Mouse (Mus musculus): ENCODE results near the gene Fam216a.

The Fam216a gene

DNA sequence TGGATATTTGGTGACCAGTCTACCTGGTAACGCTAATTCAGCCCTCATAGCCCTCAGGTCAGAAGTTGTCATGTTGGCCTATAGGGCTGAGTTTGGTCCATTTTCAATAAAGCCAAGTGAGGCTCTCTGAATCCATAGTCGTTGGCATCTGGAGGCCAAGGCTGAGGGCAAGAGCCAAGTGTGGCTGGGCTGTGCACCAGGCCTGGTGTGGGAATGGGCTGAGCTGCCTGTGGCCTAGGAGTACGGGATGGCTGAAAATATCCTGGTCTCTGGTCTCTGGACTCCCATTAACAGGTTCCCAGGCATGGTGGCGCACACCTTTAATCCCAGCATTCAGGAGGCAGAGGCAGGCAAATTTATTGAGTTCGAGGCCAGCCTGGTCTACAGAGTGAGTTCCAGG lies 17.8 kb upstream of the Fam216a start:
- 94% methylated on average over 5 of the region's 5 CpGs for WGBS

DNA sequence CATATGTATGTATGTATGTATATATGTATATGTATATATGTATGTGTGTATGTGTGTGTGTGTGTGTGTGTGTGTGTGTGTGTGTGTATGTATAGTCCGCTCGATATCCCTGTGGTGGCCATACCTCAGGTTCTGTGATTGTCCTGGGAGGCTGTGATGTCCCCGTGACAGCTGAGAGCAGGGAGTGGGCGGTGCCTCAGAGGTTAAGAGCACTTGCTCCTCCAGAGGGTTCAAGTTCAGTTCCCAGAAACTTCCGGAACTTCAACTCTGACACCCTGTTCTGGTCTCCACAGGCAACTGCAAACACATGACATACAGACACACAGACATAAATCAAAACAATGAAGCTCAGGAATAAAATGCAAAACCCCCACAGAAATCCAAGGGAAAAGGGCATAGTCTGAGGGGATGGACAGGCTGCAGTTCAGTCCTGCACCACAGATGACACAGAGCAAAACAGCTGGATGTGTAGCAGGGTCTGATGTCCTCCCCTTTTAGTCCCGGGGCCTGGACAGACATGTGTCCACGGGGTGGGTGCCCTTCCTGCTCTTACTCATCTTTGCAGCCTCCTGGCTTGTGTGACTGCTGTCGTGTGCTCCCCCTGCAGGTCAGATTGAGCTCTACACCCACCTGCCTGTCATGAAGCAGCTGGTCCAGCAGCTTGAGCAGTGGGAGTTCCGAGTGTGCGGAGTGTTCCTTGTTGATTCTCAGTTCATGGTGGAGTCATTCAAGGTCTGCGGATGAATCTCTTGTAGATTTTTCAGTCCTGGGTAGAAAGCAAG lies 7.4 kb upstream of the Fam216a start:
- 47% methylated on average over 11 of the region's 11 CpGs for WGBS

DNA sequence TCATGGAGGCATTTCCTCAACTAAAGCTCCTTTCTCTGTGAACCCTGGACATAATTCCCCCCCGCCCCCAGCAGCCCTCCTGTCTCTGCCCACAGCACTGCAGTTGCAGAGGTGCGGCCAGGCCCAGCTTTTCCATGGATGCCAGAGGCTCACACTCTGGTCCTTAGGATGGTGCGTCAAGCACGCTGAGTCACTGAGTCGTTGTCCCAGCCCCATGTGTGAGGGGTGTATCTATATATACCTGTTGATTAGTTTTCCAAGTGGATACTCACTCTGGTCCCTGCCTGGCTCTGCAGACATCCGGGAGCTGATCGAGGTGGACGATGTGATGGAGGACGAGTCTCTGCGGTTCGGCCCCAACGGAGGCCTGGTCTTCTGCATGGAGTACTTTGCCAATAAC lies 6.0 kb upstream of the Fam216a start:
- WGBS = 96% methylated on average over 12 of the region's 12 CpGs

DNA sequence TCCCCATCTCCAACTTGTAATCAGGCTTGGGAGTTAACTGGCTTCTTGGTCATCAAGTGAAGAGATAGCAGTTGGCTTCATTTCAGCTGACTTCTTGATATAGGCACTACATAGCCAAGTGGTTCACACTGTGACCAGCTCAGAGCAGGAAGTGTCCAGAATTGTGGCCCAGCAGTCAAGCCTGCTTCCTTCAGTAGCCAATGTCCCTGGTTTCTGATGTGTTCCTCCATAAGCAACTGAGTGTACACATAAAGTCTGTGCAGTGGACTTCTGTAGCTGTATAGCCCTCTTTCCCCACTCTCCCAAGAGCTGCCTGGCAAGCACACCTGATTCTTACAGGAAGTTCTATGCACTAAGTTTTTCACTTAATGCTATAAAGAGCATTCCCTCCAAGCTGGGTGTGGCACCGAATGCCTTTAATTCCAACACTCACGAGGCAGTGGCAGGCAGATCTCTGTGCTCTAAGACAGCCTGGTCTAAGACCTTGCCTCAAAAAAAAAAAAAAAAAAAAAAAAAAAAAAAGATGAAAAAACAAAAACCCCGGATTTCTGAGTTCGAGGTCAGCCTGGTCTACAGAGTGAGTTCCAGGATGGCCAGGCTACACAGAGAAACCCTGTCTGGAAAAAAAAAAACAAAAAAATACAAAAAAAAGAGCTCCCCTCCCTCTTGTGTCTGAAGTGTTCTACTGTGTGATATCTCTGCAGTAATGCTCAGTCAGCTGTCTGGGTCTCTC lies 5.1 kb upstream of the Fam216a start:
- 87% methylated on average over 4 of the region's 4 CpGs for WGBS

DNA sequence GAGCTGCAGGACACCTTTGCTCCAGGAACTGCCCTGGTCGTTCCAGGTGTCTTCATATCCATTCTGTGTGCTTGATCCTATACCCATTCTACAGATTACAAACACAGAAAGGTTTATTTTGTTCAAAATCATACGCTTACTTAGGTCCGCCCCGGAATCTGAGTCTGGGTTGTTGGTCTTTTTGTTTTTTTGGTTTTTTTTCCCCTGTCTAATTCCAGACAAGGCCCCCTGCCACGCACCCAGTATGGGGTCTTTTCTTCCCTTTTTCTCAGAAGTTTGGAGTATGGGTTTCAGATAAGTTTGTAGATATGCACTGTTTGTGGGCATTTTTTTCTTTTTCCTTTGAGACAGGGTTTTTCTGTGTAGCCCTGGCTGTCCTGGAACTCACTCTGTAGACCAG lies 714 bp upstream of the Fam216a start:
- WGBS = 6% methylated on average over 5 of the region's 5 CpGs

DNA sequence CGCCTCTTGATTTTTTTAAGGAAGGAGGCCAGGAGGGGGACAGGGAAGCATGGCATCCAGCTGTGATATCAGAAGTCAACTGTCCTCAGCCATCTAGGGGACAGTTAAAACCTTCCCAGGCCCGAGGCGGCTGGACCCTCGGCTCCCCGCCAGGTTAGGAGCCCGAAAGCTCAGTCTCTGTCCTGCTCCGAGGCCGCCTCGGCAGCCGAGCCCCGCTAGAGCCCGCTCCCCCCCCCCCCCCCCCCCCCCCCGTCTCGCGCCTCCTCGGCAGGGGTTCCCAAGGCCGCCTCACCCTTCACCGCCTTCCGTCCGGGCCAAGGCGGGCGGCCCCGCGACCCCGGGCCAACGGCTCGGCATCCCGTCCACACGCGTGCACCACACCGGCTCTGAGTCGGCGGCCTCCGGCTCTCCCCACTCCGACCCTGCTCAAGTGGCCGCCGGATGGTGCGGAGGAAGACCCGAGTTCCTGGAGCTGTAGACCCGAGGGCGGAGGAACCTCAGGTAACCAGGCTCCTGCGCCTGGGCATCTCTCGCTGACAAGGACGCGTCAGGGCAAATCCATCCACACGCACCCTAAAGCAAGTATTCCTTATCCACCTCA lies 473 bp downstream of the Fam216a start, which contains the start of gene Gpn3:
Gene Gpn3 (plus strand): TSS at position 286 of the 601 bp plus-strand sequence.
- 1% methylated on average over 36 of the region's 46 CpGs for WGBS

DNA sequence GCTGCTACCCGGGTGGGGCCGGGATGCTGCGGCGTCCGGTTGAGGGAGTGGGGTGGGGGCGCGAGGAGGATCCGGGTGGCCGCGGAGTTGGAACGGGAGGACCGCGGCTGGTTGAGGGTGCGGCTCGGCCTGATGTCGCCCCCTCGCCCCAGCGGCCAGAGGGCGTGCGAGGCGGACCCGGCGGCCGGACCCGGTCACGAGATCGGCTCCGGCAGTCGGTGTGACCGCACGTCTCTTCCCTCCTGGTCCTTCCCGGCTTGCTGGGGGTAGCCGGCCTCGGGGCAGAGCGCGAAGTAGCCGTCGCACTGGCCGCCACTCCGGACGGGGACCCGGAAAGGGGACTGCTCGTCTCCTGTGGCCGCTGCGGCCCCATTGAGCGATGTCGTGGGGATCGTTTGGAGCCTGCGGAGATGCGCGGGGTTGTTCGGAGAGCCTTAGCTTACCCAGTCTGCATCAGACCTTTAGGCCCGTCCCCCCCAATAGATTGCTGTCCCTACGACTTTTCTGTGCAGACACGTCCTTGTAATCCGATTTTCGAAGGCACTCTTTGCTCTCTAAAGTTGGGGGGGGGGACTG lies 17.6 kb downstream of the Fam216a start:
- WGBS = 1% methylated on average over 53 of the region's 57 CpGs

DNA sequence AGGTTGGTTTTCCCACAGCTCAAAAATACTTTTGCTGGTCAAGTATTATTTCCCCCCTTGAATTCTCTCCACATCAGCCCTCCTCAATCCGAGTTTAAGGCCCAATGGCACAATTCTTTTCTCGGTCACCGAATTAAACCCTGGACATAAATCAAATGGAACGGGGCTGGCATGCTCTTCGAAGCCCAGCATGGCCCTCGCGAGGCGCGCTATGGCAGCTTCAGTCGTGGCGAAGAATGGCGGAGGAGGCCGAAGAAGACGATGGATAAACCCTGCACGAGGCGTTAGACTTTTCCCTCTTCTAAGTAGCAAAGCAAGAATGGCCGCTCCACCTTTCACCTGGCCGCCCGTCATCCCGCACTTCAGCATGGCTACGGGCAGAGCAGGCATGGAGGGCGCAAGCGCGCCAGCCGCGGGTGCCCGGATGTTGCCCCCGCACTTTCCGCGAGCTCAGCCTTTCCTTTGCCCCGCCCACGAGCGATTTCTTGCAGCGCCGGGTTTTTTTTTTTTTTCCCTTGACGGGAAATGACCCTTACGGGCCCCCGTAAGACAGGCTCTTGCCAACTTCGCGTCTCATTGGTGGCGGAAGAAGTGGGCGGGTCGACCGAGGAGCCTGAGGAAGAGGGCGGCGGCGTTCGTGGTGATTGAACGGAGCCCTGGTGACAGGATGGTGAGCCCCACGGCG lies 18.2 kb downstream of the Fam216a start, which contains the start of the genes Rad9b and Vps29:
Gene Rad9b (minus strand): TSS at position 427 of the 685 bp plus-strand sequence.
Gene Vps29 (plus strand): TSS at position 563 of the 685 bp plus-strand sequence.
- WGBS = under 1% methylated on average over 51 of the region's 51 CpGs

DNA sequence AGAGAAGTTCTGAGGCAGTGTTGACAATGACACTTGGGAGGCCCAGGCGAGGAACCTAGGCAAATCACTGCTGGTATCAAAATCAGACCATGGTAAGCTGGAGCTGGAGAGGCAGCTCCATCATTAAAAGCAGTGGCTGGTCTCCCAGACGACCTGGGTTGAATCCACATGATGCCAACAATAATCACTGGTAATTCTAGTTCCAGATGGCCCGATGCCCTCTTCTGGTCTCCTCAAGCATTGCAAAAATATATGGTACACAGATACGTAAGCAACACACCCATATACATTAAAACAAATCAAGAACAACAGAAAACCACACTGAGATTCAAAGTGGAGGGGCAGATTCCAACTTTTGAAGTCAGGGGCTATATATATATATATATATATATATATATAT lies 26.4 kb downstream of the Fam216a start:
- 81% methylated on average over 4 of the region's 4 CpGs for WGBS

DNA sequence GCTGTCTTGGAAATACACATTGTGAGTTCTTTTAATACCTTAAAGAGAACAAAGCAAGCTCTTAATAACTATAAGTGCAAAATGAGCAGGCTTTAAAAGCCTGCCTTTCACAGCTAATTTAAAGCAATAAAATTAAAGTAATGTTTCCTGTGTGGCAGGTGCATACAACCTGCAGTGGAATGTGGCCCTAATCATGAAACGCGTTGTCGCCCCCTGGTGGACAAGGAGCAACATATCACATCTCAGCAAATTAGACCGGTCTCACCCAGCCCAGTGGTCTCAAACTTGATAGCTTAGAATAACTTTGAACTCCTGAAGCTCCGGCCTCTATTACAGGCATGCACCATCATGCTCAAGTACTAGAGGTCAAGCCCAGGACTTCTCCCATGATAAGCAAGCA lies 27.9 kb downstream of the Fam216a start:
- WGBS = 4% methylated on average over 5 of the region's 5 CpGs

DNA sequence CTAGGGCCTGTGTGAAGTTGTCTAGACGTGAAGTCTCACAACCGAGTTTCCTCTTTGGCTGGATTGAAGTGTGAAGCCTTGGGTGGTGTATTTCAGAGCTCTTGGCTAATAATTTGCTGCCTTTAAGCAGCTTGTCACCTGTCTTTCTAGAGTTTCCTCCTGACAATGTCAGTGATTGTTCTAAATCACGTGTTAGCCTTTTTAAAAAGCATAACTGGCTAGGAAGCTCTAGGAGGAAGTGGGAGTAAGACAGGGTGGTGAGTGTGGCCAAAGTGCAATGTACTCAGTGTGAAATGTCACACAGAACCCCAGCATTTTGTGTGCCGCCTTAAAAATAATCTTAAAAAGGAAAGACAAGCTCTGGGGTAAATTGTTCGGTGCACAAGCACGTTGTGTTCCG lies 28.4 kb downstream of the Fam216a start:
- WGBS = 59% methylated on average over 7 of the region's 7 CpGs

DNA sequence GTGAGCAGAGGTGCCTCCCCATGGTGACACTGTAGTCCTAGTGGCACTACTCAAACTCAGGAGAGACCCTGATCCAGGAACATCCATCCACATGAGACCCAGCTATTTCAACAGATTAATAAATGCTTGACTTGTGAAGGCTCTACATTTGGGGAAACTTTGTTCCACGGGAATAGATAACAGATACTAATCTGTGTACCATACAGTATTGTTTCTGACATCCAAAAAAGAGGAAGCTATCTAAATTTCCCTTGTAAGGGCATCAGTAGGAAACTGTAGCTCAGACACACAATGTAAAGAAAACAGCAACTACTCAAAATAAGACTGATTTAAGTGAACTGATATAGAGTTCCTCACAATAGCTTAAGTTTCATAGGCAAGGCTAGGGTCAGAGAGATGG lies 29.3 kb downstream of the Fam216a start:
- WGBS = 93% methylated on average over 1 of the region's 1 CpGs

DNA sequence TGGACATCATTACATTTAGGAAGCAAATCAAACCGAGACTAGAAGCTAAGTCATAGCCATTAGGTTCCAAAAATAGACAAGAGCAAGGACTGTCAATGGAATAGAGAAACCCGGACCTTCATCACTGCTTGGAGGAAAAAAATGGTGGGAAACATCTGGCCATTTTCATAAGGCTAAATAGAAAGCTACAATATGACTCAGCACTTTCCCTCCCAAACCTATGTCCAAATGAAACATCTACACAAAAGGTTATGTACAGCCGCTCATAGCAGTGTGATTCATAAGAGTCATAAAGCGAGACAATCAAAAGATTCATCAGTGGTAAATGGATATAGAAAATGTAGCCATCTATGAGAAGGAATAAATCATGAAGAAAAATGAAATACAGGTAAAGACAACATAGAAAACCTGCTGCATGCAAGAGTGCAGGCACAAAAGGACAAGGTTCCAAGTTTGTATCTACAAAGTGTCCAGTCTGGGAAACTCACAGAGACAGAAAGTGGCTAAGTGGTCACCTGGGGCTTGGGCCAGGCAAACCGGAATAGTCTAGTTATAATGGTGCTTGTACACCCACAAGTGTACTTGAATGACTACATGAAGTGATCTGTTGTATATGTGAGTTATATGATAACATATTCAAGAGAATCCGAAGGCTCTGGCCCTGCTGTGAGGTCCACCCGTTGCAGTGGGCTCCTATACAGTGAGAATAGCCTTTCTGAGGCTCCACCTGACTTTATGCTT lies 35.4 kb downstream of the Fam216a start:
- WGBS = 89% methylated on average over 7 of the region's 7 CpGs

DNA sequence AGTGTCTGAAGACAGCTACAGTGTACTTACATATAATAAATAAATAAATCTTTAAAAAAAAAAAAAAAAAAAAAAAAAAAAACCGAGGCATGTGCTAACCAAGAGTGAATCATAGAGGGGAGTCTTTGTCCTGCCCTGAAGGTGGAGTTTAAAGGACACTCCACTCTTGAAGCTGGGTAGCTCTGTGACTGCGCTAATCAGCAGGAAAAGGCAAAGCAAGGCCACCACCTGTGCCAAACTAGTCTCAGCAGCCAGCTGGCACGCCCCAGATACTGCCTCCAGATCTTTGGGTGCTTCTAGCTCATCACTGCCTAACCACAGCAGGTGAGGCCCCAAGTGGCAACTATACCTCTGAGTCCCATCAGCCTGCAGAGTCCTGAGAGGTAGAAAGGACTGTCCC lies 37.5 kb downstream of the Fam216a start:
- 63% methylated on average over 3 of the region's 3 CpGs for WGBS

DNA sequence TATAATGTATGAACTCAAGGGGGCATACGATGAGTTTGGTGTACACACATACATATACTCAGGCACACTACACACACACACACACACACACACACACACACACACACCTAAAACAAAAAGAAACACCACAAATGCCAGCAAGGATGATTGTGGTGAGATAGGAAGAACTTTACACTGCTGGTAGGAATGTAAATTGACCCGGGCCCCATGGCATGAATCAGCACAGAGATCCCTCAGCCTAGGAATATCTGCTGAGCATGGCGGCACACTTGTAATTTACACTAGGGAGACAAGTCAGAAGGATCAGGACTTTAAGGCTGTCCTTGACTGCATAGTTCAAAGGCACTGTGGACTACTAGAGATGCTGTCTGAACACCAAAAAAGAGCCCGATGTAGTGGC lies 41.9 kb downstream of the Fam216a start:
- WGBS = 89% methylated on average over 4 of the region's 4 CpGs

DNA sequence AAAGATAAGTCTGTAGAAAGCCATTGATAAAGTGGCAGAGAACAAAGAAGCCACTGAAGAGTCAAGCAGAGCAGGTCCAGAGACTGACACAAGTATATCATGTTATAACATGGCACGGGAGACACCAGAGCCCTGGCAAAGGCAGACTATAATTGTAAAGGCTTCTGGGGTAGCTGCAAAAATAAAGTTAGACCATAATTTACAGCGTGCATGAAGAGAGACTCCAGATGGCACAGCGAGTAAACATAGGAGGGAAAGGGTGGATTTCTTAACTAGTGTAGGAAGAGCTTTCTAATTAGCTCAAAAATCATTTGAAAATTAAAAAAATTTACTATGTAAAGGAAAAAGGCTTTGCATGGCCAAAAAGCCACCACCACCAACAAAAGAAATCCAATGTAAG lies 44.9 kb downstream of the Fam216a start:
- 48% methylated on average over 3 of the region's 3 CpGs for WGBS

DNA sequence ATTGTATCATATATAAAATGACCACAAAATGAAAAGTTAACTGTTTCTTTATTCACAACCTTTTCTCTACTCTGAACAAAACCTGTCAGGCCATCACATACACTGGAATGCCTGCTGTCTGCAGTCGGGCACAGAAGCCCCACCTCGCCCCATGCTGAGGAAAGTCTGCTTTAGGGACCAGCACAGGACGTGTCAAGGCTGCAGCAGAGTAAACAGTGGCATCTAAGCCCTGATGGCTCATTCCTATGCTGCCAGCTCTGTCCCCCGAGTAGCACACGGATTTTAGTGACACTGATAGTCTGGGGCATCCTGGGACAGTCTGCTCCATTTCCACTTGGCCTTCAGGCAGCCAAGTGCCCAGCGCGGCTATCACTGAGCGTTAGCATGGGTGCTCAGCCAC lies 46.7 kb downstream of the Fam216a start:
- 66% methylated on average over 8 of the region's 8 CpGs for WGBS

DNA sequence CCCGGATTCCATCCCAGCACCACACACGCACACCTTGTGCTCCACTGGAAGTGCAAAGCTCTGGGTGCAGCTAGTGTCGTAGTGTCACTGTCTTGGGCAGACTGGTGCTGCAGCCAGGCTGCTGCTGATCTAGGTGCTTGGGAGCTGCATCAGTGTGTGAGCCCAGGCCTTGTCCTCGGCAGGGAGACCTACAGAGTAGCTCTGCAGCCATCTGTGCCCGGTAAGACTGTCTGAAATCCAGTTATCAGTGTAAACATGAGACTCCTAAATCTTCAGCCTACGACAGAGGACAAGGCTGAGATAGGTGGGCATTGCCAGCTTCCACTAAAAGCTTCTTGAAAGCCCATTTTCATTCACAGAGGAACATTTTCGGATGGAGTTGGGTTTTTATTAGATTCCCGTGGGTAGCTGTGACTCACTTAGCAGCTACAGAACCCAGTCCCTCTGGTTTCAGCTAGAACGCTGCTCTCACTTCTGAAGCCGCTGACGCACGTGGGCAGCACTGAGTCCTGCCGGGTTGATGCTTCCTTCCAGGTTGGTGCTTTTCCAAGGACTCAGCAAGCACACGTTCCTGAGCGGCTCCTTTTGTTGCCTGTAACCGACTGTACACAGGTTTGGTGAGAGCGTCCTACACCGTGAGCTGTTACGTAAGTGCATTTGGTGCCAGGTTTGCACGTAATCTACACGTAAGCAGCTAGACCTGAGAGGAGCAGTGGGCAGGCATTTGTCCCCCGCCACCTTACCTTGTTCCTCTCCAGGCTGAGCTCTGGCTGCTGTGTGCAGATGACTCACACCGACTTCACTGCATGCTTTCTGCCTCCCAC lies 47.3 kb downstream of the Fam216a start:
- 47% methylated on average over 23 of the region's 23 CpGs for WGBS

DNA sequence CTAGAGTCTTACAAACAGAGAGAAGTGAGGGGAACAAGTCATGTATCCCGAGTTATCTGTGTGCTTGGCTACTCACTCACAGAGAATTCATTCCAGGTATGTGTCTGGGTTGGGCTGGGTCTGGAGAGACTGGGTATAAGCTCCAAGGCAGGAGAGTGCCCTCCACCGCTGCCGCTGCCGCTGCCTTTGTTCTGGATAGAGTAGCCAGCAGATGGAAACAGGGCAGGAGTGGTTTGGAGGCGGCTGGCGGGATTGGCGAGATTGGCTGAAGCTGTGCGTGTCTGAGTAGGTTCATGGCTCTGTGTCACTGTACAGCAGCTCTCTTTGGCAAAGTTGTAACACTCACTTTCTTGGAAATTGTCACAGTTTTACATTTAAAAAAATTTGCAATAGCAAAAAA lies 48.6 kb downstream of the Fam216a start:
- 47% methylated on average over 8 of the region's 8 CpGs for WGBS

DNA sequence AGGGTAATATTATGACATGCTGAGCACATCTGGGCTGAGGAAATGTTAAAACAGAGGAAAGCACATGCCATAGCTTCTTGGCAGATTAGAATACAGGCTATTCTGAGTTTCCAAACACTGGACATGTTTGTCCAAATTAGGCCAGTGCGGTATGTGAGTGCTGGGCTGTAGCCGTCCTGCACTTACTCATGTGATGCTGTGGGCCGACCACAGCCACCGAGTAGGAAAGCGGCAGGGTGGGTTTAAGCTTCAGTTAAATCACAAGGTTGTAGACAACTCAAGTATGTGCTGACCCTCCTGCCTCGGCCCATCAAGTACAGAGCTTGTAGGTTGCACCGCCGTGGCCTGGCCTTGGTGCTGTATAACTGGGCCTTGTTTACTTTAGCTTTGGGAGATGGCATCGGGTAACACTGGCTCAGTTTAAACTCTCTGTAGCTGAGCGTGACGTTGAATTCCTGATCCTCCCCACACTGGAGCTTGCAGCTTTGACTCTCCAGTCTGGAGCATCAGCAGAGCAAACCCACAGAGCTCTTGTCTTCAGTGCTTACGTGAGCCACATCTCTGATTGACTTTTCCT lies 51.9 kb downstream of the Fam216a start:
- 68% methylated on average over 12 of the region's 12 CpGs for WGBS

All from cerebral cortex, adult 2 months (tissue).